Mouse (Mus musculus) forebrain, embryonic 11.5 days (tissue): ENCODE data around the gene Uqcc2. TPM values are rescaled to one million over a fixed set of nuclear protein-coding genes. Genes with fewer than 3 reads are reported as not detected.

Experiments
- ATAC-seq: fragments of 200-750 bp; cut with Nextera tagmentation; replicated peaks from 2 replicates; pipeline ENCODE4 v1.8.0; 2017; ENCODE audit warnings: moderate TSS enrichment; ENCODE audit not compliant: low FRiP score
- DNase-seq: peaks from one replicate; pipeline ENCODE4 v3.0.0-alpha.2; 2017; ENCODE audit warnings: low spot score
- H3K27ac ChIP-seq: fragments of 300-500 bp; sonication (generic); 2 replicates; pipeline ENCODE4 v1.5.1; 2014; ENCODE audit warnings: low read depth, low read length
- H3K27me3 ChIP-seq: fragments of 300-500 bp; sonication (generic); 2 replicates; pipeline ENCODE4 v1.6.1; 2014; ENCODE audit warnings: mild to moderate bottlenecking, low read length, mixed read lengths; ENCODE audit not compliant: control insufficient read depth, insufficient read depth
- H3K36me3 ChIP-seq: fragments of 300-500 bp; sonication (generic); 2 replicates; pipeline ENCODE4 v1.6.1; 2014; ENCODE audit warnings: mild to moderate bottlenecking, low read length, moderate library complexity, mixed read lengths; ENCODE audit not compliant: control insufficient read depth, insufficient read depth
- H3K4me1 ChIP-seq: fragments of 300-500 bp; sonication (generic); replicated peaks from 2 replicates; pipeline ENCODE4 v1.6.1; 2014; ENCODE audit warnings: low read length, mixed read lengths; ENCODE audit not compliant: control insufficient read depth, insufficient read depth
- H3K4me2 ChIP-seq: fragments of 300-500 bp; sonication (generic); 2 replicates; pipeline ENCODE4 v1.6.1; 2014; ENCODE audit warnings: low read depth, mild to moderate bottlenecking, low read length, moderate library complexity, mixed read lengths; ENCODE audit not compliant: severe bottlenecking
- H3K4me3 ChIP-seq: fragments of 300-500 bp; sonication (generic); 2 replicates; pipeline ENCODE4 v1.5.1; 2014; ENCODE audit warnings: low read depth, low read length
- H3K9ac ChIP-seq: fragments of 300-500 bp; sonication (generic); 2 replicates; pipeline ENCODE4 v1.6.1; 2014; ENCODE audit warnings: low read length
- H3K9me3 ChIP-seq: fragments of 300-500 bp; sonication (generic); 2 replicates; pipeline ENCODE4 v1.6.1; 2016; ENCODE audit warnings: low read length, mixed read lengths; ENCODE audit not compliant: control insufficient read depth
- WGBS: fragments of 180-500 bp; shearing (Covaris S2); extraction: QIAGEN DNeasy Blood & Tissue Kit; methylation state at CpG from one replicate; pipeline ENCODE4 v1.1.7; 2014; 5-methylcytosine and 5-hydroxymethylcytosine counted together
- polyA plus RNA-seq: library from polyadenylated mRNA; unstranded; fragments of >200 nt; fragmentation: Nextera tagmentation; extraction: Ambion mirVana; gene quantifications from 2 replicates; pipeline ENCODE4 v1.2.1, GENCODE M21; 2014

Uqcc2 gene
- polyA plus RNA-seq, 1 experiment from 2014 or later = 330 TPM

- Histone ChIP-seq H3K36me3 (no peaks in the 10 kb centered on the region), H3K9ac (no peak overlapping the region), H3K9me3 (no peaks in the 10 kb centered on the region), H3K27ac (no peak overlapping the region), H3K4me2 (no peak overlapping the region), H3K4me1 (no peaks in the 10 kb centered on the region), H3K27me3 (no peaks in the 10 kb centered on the region), H3K4me3 (no peak overlapping the region)
- peak; percentile 62 for DNase-seq
- WGBS = 67% methylated on average over 8 of the region's 8 CpGs
- no peak for ATAC-seq
These were observed 31.5 kb upstream of the Uqcc2 start for GRCm38 (mm10) chr17:27165054-27165773.

- Histone ChIP-seq H3K4me1 (no peaks in the 10 kb centered on the region), H3K4me3 (no peak overlapping the region), H3K36me3 (no peaks in the 10 kb centered on the region), H3K27ac (no peak overlapping the region), H3K4me2 (no peak overlapping the region), H3K27me3 (no peaks in the 10 kb centered on the region), H3K9me3 (no peaks in the 10 kb centered on the region), H3K9ac (no peak overlapping the region)
- WGBS = 73% methylated on average over 4 of the region's 4 CpGs
- ATAC-seq = no peak
- no peak for DNase-seq
These were observed 27.2 kb upstream of the Uqcc2 start for GRCm38 (mm10) chr17:27160905-27161304.

GRCm38 (mm10) chr17:27159169-27159568, 25.5 kb upstream of the Uqcc2 start:
- no peak overlapping the region for H3K27ac ChIP-seq
- H3K4me1 ChIP-seq = no peaks in the 10 kb centered on the region
- 80% methylated on average over 7 of the region's 7 CpGs for WGBS
- ATAC-seq = no peak
- no peak for DNase-seq
- H3K27me3 ChIP-seq = no peaks in the 10 kb centered on the region
- no peak overlapping the region for H3K4me3 ChIP-seq
- no peaks in the 10 kb centered on the region for H3K36me3 ChIP-seq
- H3K9ac ChIP-seq = no peak overlapping the region
- H3K9me3 ChIP-seq = no peaks in the 10 kb centered on the region
- no peak overlapping the region for H3K4me2 ChIP-seq

- Histone ChIP-seq H3K27me3 (no peaks in the 10 kb centered on the region), H3K4me3 (no peak overlapping the region), H3K9me3 (no peaks in the 10 kb centered on the region), H3K27ac (no peak overlapping the region), H3K9ac (no peak overlapping the region), H3K36me3 (no peaks in the 10 kb centered on the region), H3K4me1 (no peaks in the 10 kb centered on the region), H3K4me2 (no peak overlapping the region)
- WGBS = 90% methylated on average over 6 of the region's 6 CpGs
- DNase-seq (no peak), ATAC-seq (no peak)
These were observed 24.7 kb upstream of the Uqcc2 start for GRCm38 (mm10) chr17:27158439-27158838.

- 92% methylated on average over 8 of the region's 8 CpGs for WGBS
- H3K9ac ChIP-seq = no peak overlapping the region
- no peaks in the 10 kb centered on the region for H3K27me3 ChIP-seq
- no peaks in the 10 kb centered on the region for H3K4me1 ChIP-seq
- ATAC-seq (no peak), DNase-seq (no peak)
- no peaks in the 10 kb centered on the region for H3K36me3 ChIP-seq
- H3K9me3 ChIP-seq = no peaks in the 10 kb centered on the region
- H3K4me3 ChIP-seq = no peak overlapping the region
- no peak overlapping the region for H3K4me2 ChIP-seq
- H3K27ac ChIP-seq = no peak overlapping the region
These were observed 22.0 kb upstream of the Uqcc2 start for GRCm38 (mm10) chr17:27155752-27156151.

- Histone ChIP-seq H3K4me3 (no peak overlapping the region), H3K4me2 (no peak overlapping the region), H3K27ac (no peak overlapping the region), H3K9me3 (no peaks in the 10 kb centered on the region), H3K9ac (no peak overlapping the region), H3K27me3 (no peaks in the 10 kb centered on the region), H3K36me3 (no peaks in the 10 kb centered on the region), H3K4me1 (no peaks in the 10 kb centered on the region)
- no peak for ATAC-seq
- no peak for DNase-seq
- WGBS = 90% methylated on average over 6 of the region's 6 CpGs
These were observed 21.2 kb upstream of the Uqcc2 start for GRCm38 (mm10) chr17:27154881-27155280.

- Histone ChIP-seq H3K4me1 (no peaks in the 10 kb centered on the region), H3K9me3 (no peaks in the 10 kb centered on the region), H3K4me3 (no peak overlapping the region), H3K9ac (no peak overlapping the region), H3K4me2 (no peak overlapping the region), H3K27me3 (no peaks in the 10 kb centered on the region), H3K36me3 (no peaks in the 10 kb centered on the region), H3K27ac (no peak overlapping the region)
- WGBS = 90% methylated on average over 14 of the region's 14 CpGs
- no peak for DNase-seq
- no peak for ATAC-seq
These were observed 20.5 kb upstream of the Uqcc2 start for GRCm38 (mm10) chr17:27154256-27154655.

GRCm38 (mm10) chr17:27153773-27154193, 20.1 kb upstream of the Uqcc2 start:
- Histone ChIP-seq H3K36me3 (no peaks in the 10 kb centered on the region), H3K27me3 (no peaks in the 10 kb centered on the region), H3K4me1 (no peaks in the 10 kb centered on the region), H3K27ac (no peak overlapping the region), H3K9ac (no peak overlapping the region), H3K4me3 (no peak overlapping the region), H3K9me3 (no peaks in the 10 kb centered on the region), H3K4me2 (no peak overlapping the region)
- ATAC-seq (no peak), DNase-seq (no peak)
- WGBS = 76% methylated on average over 9 of the region's 9 CpGs
